Mouse (Mus musculus): ENCODE measurements at regions not wholly inside any gene's neighbourhood (a gene's known extent, or its start where the extent isn't known, plus 50 kb on each side); places are given as distances from the start of the nearest gene placed in this dataset.
A peak's percentile ranks its signal among the peaks of the same experiment; 100 is the strongest.
"Not testable (repeated sequence)": the region's sequence is repeated elsewhere in the genome, so short reads cannot be mapped to it uniquely, and the experiment has no call there.

DNA sequence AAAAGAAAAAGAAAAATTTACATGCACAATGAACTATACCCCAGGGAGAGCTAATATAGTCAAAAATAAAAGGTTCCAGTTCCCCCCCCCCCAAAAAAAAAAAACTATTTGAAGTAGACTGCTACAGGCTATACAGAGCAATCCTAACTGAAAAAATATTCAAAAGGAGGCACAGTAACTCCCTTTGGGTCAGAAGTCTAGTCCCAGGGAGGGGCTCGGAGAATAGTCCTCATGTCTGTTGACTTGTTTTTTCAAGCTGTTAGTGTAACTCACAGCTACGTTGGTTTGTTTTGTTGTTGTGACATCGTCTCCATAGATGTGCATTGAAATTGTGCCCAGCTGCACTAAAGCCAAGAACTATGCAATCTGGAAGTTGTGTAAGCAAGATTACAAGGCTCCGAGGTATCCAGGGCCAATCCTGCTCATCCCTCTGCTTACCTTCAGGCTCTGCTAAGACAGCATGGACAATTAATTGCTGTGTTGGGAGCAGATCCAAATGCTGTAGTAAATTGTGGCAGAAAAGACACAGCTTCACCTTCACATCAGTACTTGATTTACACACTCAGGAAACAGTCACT lies 137.2 kb upstream of the Pnpt1 start:
- DNase-seq = peak; percentile 11 to 57

DNA sequence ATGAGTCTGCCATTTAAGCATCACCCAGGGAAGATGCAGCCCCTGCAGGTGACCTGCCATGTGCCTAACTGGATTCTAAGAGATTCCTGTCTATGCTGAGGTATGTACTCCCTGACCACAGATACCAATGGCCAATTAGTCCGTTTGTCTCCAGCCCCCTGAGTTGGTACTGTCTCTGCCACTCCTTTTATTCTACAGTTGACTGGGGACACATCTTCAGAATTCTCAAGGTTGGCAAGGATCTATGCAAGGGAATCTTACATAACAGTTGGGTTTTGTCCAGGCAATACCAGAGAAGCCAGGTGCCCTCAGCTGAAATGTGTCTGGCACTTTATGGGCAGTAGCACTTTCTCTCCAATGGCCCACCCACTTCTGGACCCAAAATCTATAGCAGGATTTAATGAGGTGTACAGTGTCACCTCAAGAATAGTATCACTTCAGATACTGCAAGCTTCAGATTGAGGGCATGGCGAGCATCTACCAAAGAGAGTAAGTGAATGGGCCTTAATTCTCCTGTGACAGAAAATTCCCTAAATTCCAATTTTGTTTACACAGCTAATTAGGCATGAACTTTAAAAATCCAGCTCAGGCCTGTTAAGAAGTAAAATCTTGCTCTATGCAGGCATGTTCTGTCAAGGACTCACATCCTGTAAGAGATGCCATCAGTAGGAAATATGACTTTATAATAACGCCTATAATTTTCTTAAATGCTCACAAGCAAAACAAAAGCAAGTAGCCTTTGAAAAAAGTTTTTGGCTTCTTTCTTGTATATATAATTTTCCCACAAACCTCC lies 132.0 kb upstream of the Pnpt1 start:
- no peak for DNase-seq

DNA sequence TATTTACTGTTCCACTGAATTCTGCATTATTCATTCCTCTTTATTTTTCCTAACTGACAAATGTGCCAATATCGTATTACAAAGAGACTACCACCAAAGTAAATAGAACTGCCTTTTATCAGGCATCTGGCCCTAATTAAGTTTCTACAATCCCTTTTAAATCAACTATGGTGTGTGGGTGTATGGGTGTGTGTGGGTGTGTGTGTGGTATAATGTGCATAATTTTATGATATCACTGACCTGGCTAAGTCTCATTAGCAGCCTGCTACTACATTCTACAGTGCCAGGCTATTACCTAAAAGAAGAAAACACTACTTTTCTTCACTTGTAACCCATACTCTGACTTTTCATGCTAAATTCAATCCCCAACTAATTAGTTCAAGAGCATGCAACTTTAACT lies 131.3 kb upstream of the Pnpt1 start:
- no peak for DNase-seq

DNA sequence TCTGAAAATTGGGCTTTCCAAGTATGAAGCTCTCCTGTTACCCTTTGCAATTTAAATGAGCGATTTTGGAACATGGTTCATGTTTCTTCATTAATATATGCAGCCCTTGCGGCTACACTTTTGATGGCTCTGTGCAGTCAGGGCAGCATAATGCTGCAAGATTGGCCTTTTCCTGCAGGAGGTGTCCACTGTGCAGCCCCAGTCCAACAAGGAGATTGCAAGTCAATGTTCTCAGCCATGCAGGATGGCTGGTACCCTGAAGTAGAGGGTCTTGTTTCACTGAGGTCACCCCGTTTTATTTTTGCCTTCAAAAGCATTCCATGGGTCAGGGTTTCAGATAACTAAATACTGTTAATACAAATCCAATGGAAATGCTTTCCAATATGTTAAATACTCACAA lies 130.9 kb upstream of the Pnpt1 start:
- no peak for DNase-seq

DNA sequence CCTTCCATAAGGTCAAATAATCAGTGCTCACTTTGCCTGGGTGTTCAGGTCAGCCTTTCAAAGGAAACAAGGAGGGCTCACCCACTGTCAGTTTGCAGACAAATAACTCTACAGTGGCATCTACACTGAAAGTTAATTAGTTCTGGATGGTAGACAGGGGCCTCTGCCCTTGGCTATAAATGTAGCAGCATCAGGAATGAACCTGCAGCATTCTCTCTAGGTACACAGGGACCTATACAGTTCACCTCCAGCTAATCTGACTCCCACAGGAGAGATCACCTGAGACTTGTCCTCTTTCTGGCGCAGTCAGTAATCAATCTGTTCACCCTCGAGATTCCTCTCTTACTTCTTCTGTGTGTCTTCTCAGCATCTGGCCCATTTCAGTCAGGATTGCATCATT lies 130.3 kb upstream of the Pnpt1 start:
- DNase-seq = no peak

DNA sequence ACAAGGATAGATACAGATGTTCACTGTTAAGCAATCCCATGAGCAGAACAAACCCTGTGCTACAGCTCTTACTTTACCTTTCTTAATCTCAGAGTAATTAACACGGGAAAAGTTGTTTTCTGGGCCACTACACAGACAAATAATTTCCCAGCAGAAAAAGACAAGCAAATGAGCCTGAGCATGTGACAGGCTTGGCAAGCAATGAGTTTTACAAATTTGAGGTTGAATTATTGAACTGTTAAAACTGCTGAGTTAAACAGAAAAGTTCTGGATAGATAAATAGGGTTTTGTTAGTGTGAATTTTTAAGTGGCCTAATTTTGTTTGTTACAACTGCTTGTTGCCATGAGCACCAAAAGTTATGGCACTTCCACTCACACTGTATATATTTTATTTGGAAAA lies 113.1 kb upstream of the Pnpt1 start:
- DNase-seq = no peak

DNA sequence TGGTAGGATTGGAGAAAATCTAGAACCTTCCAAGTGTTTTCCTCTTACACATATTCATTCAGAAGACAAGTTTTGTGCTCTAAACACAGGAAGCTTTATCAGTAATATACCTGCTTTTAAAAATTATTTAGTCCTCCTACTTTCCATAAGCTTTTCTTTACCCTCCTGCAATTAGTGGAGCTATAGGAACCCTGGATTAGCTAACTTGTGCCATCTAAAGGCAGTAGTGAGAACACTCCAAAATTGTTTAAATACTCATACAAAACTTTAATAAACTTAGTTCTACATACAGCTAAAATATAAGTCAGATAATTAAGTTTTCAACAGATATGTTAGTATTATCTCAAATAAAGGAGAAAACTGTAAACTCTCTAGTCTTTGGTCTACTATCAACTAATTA lies 89.7 kb upstream of the Pnpt1 start:
- DNase-seq = no peak

DNA sequence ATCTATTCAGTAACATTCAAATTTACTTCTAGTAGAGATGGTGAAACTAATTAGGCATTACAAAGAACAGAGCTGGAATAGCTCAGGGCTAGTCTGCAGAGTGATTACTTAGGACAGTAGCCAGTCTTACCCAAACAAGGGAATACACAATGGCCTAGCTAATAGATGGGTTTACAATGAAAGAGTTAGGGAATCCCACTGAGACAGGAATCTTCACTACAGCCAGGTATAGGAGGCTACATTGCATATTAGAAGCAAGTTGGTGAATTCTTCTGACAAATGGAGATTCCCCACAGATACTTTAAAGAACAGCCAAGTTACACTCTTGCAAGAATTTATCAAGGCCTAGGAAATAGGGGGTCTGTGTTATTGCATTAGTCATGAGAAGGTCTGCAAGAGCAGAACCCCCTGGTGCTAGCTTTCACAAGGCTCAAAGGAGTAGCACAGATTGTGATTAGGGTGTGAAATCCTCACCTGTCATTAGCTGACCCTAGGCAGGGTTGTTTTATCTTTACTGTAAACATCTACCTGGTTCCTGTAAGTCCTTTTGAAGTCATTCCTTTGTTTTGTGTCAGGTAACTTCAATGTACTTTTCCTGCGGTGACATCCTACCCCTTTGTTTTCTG lies 82.4 kb upstream of the Pnpt1 start:
- DNase-seq = not testable (repeated sequence)

DNA sequence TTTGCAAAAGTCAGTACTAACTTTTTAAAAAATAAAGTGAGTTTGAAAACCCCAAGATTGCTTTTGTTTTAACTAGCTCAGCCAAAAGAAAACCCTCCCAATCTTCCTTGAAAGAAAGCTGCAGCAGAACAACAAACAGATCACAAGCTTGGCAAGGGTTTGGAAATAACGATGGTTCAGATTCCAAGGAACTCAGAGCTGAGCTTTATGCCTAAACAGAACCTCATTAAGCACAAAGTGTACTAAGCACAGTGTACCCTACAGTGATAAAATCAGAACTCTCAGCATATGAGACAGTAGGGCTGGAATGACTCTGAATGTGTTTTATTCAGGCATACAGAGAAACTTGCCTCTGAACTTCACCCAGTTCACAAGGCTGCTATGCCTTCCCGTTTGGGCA lies 77.9 kb upstream of the Pnpt1 start:
- DNase-seq = no peak

DNA sequence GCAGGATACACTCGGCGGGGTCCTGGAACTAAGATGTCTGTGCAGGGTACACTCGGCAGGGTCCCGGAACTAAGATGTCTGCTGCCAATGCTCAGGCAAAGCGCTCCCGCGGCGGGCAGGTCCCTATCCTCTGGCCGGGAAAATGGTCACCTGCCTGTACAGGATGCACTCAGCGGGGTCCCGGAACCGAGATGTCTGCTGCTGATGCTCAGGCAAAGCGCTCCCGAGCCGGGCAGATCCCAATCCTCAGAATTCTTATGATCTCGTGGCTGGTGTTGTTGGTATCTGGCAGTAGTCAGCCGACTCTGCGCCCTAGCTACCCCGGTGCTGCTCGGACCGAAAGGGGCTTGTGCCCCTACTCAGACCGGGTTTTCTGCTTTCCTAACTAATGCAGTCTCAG lies 61.0 kb upstream of the Pnpt1 start:
- not testable (repeated sequence) for DNase-seq

DNA sequence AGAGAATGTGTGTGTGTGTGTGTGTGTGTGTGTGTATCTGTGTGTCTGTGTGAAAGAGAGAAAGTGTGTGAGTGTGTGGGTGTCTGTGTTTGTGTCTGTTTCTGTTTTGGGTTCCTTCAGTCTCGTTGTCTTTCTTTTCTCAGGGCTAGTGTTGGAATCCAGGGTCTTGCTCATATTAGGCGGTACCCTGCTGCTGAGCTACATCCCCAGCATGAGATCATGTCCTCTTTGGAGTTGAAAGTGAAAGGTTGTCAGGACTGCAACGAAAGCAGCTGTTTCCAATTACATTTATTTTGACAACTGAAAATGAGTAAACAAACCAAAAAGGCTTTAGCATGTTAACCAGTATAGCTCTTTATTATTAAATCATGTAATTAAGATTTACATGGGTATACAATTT lies 58.3 kb upstream of the Pnpt1 start:
- no peak for DNase-seq
